Mouse (Mus musculus) adrenal gland, postnatal 25 days (tissue): ENCODE data around the gene Rasl10a. TPM values are rescaled to one million over a fixed set of nuclear protein-coding genes. Genes with fewer than 3 reads are reported as not detected.

Experiments
- DNase-seq: peaks from one replicate; pipeline ENCODE4 v3.0.0; 2021; ENCODE audit warnings: mixed read lengths
- long read RNA-seq: library from polyadenylated mRNA; stranded (forward); transcript quantifications from one replicate; pipeline ENCODE4 v2.0.0, GENCODE M21; 2021
- total RNA-seq: library from RNA; stranded (reverse); gene quantifications from 2 replicates; pipeline ENCODE4 v1.2.3, GENCODE M21; 2021

Gene Rasl10a
- total RNA-seq: 0.39 TPM in 1 of 2 replicates, not detected in the other
- long read RNA-seq, partial matches to known transcripts: 0 of 1 reads
- long read RNA-seq, other reads (novel, unspliced or antisense): 0 of 1 reads

GRCm38 (mm10) chr11:5057856-5058641 lies at the start of gene Rasl10a:
Gene Rasl10a, plus strand, starts transcription at chr11:5058128.
- DNase-seq: peak; percentile 39

DNA sequence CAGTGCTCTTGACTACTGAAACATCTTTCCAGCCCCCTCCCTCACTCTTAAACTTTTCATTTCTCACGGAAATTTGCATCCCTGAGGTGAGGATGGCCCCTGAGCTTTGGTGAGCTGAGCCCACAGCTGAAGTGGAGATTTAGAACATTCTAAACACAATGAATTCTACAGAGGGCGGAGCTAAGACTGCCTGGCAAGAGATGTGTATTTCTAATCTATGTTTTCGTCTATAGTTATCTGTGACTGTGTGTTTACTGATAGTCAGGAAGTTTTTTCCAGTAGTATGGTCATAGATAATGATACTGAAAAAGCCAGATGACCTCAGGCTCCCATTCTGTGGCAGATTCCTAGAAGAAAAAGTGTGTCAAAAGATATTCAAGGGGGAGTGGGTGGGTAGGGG lies 49.1 kb upstream of the Rasl10a start:
- DNase-seq: no peak

DNA sequence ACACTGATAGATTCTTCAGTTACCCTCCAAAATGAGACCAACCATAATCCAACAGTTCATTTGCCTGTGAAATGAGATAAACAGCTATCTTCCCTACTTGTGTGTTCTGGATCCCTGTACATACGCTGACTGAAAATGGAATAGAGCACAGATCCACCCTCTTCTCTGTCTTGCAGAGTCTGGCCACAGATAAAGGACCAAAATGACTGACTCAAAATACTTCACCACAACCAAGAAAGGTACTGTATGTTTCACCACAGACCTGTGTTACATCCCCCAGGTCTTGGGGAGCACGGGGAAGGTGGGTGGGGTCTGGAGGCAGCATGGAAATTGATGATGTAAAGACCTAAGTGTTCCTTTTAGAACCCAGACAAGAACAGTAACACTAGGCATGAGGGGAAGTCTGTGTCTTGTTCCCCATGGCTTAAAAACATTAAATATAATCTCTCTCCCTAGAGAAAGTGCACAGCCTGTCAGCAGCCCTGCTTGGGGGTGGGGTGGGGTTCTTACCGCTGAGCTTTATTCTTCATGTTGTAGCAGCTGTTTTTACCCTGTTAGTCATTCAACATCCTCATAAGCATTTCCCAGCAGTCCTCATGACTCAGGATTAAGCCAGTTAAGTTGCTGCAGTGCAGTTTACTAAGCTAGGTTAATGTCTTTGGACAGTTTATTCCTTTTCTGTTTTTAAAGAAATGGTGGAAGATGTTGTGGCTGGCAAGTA lies 48.4 kb upstream of the Rasl10a start:
- no peak for DNase-seq

GRCm38 (mm10) chr11:5010205-5010604 lies 47.7 kb upstream of the Rasl10a start:
- DNase-seq: no peak

- no peak for DNase-seq
Observed at GRCm38 (mm10) chr11:5011480-5011879, 46.4 kb upstream of the Rasl10a start.

DNA sequence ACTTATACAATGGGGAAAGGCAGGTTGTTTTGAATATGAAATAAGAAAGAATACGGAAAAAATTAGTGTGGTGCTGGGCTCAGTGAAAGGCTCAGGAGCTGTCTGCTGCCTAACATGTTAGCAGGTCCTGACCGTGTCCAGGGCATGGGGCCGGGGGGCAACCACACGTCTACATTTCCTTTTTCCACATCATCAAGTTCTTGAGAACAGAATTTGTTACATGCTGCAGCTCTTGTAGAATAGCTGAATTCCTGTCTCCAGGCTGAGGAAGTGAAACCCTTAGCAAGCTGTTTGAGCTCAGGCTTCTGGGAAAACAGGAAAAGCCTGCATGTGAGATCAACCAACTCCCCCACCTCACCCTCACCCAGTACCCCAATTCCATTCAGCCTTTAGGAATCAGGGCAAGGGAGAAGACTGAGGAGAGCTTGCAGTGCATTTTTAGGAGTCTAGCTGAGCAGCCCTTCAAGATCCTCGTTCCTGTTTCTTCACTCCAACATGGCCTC lies 45.7 kb upstream of the Rasl10a start:
- DNase-seq: no peak

DNA sequence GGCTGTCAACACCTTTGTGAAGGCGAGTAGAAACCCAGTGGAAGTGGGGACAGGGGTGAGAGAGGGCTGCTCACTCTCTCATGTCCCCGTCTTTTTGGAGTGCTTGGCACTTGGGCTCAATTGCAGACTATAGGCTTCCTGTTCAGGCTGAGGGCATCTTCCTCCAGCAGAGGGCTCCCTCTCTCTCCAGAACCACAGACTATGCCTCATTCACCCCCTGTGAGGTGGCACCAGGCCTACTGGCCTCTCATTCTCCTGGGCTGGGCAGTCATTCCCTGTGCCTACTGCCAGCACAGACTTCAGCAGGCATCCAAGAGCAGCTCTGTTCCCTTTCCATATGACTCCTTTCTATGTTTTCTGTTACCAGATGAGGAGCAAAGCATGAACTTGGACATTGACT lies 42.2 kb upstream of the Rasl10a start:
- DNase-seq: peak; percentile 78

- no peak for DNase-seq
Observed at GRCm38 (mm10) chr11:5016286-5016685, 41.6 kb upstream of the Rasl10a start.

DNA sequence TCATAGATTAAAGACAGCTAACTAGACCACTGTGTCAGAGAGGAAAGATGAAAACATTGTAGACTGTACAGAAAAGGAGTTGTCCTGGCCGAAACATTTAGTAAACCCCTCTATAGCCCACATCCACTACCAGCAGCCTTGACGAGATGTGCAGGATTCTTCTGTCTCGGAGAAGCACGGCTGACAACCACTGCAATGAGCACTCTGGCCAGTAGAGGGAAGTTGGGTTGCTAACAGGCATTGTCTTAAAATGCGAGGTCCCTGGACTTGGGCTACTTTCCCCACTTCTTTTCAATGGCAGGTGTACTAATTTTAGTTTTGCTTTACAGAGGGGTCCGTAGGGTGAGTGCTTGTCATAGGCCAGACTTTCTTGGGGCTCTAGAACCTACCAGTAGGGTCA lies 40.4 kb upstream of the Rasl10a start:
- DNase-seq: peak; percentile 21

DNA sequence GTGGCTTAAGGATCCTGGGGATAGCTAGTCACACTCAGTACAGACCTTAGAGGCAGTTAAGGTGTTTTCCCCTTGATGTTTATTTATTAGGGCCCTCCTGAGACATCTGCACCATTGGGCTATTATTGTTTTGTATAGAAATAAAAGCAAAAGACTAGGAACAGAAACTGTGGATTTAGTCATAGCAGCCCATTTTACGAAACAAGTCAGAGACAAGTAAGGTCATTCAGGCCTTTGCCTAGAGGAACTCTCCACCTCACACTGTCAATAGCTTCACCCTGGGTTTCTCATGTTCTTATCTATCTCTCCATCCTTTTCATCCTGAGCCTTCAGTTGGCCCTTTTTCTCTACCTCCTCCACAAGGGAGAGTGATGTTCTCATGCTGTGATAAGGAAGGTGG lies 32.8 kb upstream of the Rasl10a start:
- DNase-seq: no peak

- no peak for DNase-seq
Observed at GRCm38 (mm10) chr11:5028228-5028627, 29.7 kb upstream of the Rasl10a start.

DNA sequence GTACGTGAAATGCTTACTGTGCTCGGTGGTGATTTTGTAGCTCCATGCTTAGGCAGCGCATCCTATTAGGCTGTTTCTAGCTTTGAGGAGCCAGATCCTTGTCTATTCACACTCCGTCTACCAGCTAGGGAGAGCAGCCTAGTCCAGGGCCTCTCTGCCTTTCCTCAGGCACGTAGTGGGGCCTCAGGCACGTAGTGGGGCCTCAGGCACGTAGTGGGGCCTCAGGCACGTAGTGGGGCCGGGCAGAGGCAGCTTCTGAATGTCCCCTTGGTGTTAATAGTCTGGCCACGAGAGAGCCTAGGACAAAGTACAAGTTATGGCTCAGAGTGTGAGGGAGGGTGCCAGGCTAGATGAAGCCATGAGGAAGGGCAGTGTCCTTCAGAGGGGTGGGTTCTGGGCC lies 25.2 kb upstream of the Rasl10a start:
- DNase-seq: no peak

DNA sequence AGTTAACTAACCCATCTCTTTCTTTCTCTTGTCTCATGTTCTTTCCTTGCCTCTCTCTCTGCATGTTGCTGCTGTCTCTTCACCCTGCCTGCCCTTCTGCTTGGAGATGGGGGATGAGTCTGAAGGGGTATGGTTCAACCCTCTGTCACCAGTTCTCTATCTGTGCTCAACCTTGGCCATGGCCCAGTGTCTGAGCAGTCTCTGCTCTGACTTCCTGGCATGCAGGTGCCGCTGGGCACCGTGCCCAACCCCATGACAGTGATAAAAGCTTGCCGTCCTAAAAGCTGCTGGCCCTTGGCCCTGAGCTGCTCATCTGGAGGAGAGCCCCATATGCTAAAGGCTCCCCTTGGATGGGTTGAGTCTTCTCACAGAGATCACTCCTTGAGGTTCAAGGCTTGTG lies 24.8 kb upstream of the Rasl10a start:
- peak; percentile 81 for DNase-seq

DNA sequence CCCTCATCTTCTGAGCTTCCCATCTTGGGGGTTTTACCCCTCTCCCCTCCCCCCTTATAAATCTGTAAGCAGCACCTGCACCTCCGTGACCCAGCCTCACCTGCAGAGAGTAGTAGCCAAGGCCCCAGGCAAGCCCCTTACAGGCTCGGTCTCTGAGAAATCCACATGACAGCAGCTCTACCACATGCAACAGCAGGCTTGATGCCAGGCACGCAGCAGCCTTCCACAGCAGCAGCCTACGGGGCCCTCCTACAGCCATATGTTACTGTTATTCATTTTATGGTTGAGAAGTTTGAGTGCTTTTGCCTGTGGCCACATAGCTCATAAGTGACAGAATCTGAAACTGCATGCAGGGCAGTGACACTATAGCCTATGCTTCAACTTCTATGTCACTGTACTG lies 22.5 kb upstream of the Rasl10a start:
- DNase-seq: no peak

DNA sequence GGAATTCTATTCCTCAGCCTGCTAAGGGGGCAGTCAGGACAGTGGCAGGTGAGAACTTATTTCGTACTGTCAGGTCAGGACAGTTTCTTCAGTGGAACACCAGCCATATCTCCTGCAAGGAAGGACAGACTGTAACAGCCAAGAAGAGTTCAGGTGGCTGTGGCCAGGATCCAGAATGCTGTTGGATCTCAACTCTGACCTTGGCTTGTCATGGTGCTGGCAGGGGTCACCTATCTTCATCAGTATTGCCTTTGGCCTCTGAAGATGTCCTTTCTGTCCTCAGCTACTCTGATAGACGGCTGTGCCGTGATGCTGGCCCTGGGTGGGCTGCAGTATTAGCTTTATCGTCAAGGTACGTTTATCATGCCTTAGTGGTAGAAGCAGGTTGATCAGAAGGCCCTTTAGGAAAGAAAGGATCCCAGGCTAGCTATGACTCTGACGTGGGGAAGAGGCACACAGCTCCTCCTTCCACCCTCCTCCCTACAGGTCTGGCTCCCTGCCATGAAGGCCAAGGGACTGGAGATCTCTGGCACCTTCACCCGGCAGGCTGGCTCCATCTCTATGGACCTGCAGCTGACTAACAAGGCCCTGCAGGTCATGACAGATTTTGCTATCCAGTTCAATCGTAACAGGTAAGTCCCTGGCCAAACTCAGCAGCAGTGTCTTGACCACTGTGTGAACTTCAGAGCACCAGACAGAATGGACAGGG lies 20.6 kb upstream of the Rasl10a start:
- peak; percentile 74 for DNase-seq

GRCm38 (mm10) chr11:5040585-5040984 lies 17.3 kb upstream of the Rasl10a start:
- DNase-seq: no peak

- no peak for DNase-seq
Observed at GRCm38 (mm10) chr11:5041144-5041780, 16.7 kb upstream of the Rasl10a start.

- DNase-seq: no peak
Observed at GRCm38 (mm10) chr11:5042645-5043381, 15.1 kb upstream of the Rasl10a start.

GRCm38 (mm10) chr11:5046321-5046926 lies 11.5 kb upstream of the Rasl10a start:
- no peak for DNase-seq

- no peak for DNase-seq
Observed at GRCm38 (mm10) chr11:5051629-5052028, 6.3 kb upstream of the Rasl10a start.
